Mouse (Mus musculus): Measurements from ENCODE around the gene Epha8. TPM values are rescaled to one million over a fixed set of nuclear protein-coding genes. Genes with fewer than 3 reads are reported as not detected.
A peak's percentile ranks its signal among the peaks of the same experiment; 100 is the strongest.

Epha8 gene
- polyA plus RNA-seq, 1 experiment from 2014 or later = 2.5 TPM

DNA sequence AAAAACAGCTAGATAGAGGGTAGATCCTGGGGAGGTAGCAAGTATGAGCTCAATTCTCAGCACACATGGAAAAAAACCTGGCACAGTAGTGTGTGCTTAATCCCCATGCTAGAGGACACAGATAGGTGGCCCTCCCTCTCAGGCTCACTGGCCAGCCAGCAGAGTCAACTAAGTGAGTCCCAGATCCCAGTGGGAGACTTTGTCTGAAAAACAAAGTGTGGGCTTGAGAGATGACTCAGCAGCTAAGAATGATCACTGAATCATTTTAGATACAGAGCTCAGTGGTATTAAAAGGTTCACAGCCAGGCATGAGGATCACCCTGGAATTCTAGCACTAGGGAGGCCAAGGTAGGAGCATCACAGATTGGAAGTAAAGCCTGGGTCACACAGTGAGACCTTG, 48.8 kb downstream of the Epha8 start:
- peaks cover 33% of the 10 kb centered on the region for H3K27me3 ChIP-seq (ENCODE audit: control insufficient read depth, insufficient read depth, low read length)
- no peaks in the 10 kb centered on the region for H3K36me3 ChIP-seq (ENCODE audit: control insufficient read depth, insufficient read depth, low read length)
- H3K4me2 ChIP-seq (ENCODE audit: low read depth) = no peak overlapping the region
- H3K9me3 ChIP-seq (ENCODE audit: control insufficient read depth, low read length) = no peaks in the 10 kb centered on the region
- ATAC-seq (ENCODE audit: insufficient read depth, low FRiP score, low TSS enrichment) (no peak), DNase-seq (ENCODE audit: low spot score) (no peak)
- no peak overlapping the region for H3K4me3 ChIP-seq (ENCODE audit: low read depth, low read length)
- H3K9ac ChIP-seq (ENCODE audit: low read length) = no peak overlapping the region
- peaks cover 12% of the 10 kb centered on the region for H3K4me1 ChIP-seq (ENCODE audit: control insufficient read depth, insufficient read depth, low read length)
- no peak overlapping the region for H3K27ac ChIP-seq (ENCODE audit: low read depth, low read length)

DNA sequence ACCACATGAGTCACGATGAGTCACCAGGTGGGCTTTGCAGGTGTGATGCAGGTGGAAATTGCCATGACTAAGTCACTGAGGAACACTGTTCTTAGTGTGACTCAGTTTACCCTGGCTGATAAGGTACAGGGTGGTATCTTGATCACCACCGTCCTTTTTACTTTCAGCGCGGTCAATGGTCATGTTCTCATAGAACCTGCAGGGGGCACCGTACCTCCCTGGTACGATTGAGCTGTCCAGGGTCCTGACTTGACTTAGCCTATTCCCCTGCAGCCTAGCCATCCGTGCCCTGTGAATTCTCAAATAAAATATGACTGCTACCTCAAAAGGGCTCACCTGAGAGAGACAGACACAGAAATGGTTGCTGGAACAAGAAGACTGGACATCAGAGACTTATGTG, 49.6 kb downstream of the Epha8 start:
- no peak overlapping the region for H3K4me2 ChIP-seq (ENCODE audit: low read depth)
- DNase-seq (ENCODE audit: low spot score) (peak; percentile 62), ATAC-seq (ENCODE audit: insufficient read depth, low FRiP score, low TSS enrichment) (no peak)
- no peaks in the 10 kb centered on the region for H3K36me3 ChIP-seq (ENCODE audit: control insufficient read depth, insufficient read depth, low read length)
- no peak overlapping the region for H3K27ac ChIP-seq (ENCODE audit: low read depth, low read length)
- WGBS = 13% methylated on average over 7 of the region's 7 CpGs
- peaks cover 12% of the 10 kb centered on the region for H3K4me1 ChIP-seq (ENCODE audit: control insufficient read depth, insufficient read depth, low read length)
- no peak overlapping the region for H3K9ac ChIP-seq (ENCODE audit: low read length)
- no peaks in the 10 kb centered on the region for H3K9me3 ChIP-seq (ENCODE audit: control insufficient read depth, low read length)
- H3K27me3 ChIP-seq (ENCODE audit: control insufficient read depth, insufficient read depth, low read length) = peaks cover 28% of the 10 kb centered on the region
- H3K4me3 ChIP-seq (ENCODE audit: low read depth, low read length) = no peak overlapping the region

- WGBS = 2% methylated on average over 22 of the region's 23 CpGs
- Histone ChIP-seq H3K4me1 (ENCODE audit: control insufficient read depth, insufficient read depth, low read length) (peaks cover 3% of the 10 kb centered on the region; the same call in 1 of the 2 replicates), H3K9me3 (ENCODE audit: control insufficient read depth, low read length) (no peaks in the 10 kb centered on the region), H3K27me3 (ENCODE audit: control insufficient read depth, insufficient read depth, low read length) (peaks cover 26% of the 10 kb centered on the region), H3K4me3 (ENCODE audit: low read depth, low read length) (peak overlapping the region; percentile 4; the same call in 1 of the 2 replicates), H3K27ac (ENCODE audit: low read depth, low read length) (no peak overlapping the region), H3K4me2 (ENCODE audit: low read depth) (peak overlapping the region; percentile 12; the same call in 1 of the 2 replicates), H3K9ac (ENCODE audit: low read length) (no peak overlapping the region), H3K36me3 (ENCODE audit: control insufficient read depth, insufficient read depth, low read length) (no peaks in the 10 kb centered on the region)
- ATAC-seq (ENCODE audit: insufficient read depth, low FRiP score, low TSS enrichment) (no peak), DNase-seq (ENCODE audit: low spot score) (no peak)
These were observed 51.7 kb downstream of the Epha8 start for GRCm38 (mm10) chr4:136904767-136905539.

DNA sequence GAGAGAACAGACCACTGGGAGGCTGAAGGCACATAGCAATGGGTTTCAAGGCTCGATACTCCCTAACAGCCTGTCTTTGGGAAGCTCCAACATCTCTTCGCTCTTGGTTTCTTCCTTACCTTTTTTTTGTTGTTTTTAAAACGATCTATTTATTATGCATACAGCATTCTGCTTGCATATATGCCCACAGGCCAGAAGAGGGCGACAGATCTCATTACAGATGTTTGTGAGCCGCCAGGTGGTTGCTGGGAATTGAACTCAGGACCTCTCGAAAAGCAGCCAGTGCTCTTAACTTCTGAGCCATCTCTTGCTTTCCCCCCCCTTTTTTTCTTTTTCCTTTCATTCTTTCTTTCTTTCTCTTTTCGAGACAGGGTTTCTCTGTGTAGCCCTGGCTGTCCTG, 57.5 kb downstream of the Epha8 start:
- DNase-seq (ENCODE audit: low spot score) = no peak
- Histone ChIP-seq H3K9me3 (ENCODE audit: control insufficient read depth, low read length) (no peaks in the 10 kb centered on the region), H3K27me3 (ENCODE audit: control insufficient read depth, insufficient read depth, low read length) (peaks cover 14% of the 10 kb centered on the region), H3K9ac (ENCODE audit: low read length) (no peak overlapping the region), H3K4me2 (ENCODE audit: low read depth) (no peak overlapping the region), H3K27ac (ENCODE audit: low read depth, low read length) (no peak overlapping the region), H3K4me1 (ENCODE audit: control insufficient read depth, insufficient read depth, low read length) (no peaks in the 10 kb centered on the region), H3K4me3 (ENCODE audit: low read depth, low read length) (no peak overlapping the region), H3K36me3 (ENCODE audit: control insufficient read depth, insufficient read depth, low read length) (no peaks in the 10 kb centered on the region)
- no peak for ATAC-seq (ENCODE audit: insufficient read depth, low FRiP score, low TSS enrichment)
- 68% methylated on average over 7 of the region's 7 CpGs for WGBS

DNA sequence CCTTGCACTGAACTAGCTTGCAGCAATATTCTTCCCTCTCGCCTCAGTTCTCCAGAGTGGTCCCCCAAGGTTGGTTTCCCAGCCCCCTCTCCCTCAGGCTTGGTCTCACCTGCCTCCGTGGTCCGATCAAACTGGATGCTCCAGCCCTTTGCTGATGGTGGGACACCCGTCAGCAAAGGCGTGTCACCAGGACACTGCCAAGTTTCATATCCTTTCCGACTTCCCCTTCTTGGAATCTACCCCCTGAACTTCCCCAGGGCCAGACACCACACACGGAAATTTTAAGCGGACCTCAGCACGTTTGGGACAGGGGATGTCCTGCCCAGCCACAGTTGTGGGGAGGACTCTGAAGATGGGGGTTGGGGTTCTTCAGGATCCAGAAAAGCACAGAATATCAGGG, 58.0 kb downstream of the Epha8 start, which contains the start of gene C1qa:
Gene C1qa, minus strand, starts transcription at position 167 of the 400 bp plus-strand sequence.
- no peaks in the 10 kb centered on the region for H3K9me3 ChIP-seq (ENCODE audit: control insufficient read depth, low read length)
- ATAC-seq (ENCODE audit: insufficient read depth, low FRiP score, low TSS enrichment) (no peak), DNase-seq (ENCODE audit: low spot score) (no peak)
- no peaks in the 10 kb centered on the region for H3K36me3 ChIP-seq (ENCODE audit: control insufficient read depth, insufficient read depth, low read length)
- H3K27ac ChIP-seq (ENCODE audit: low read depth, low read length) = no peak within 1 kb of the TSS
- peaks cover 12% of the 10 kb centered on the region for H3K27me3 ChIP-seq (ENCODE audit: control insufficient read depth, insufficient read depth, low read length)
- no peak within 1 kb of the TSS for H3K4me3 ChIP-seq (ENCODE audit: low read depth, low read length)
- 82% methylated on average over 9 of the region's 9 CpGs for WGBS
- no peak within 1 kb of the TSS for H3K4me2 ChIP-seq (ENCODE audit: low read depth)
- no peaks in the 10 kb centered on the region for H3K4me1 ChIP-seq (ENCODE audit: control insufficient read depth, insufficient read depth, low read length)
- no peak within 1 kb of the TSS for H3K9ac ChIP-seq (ENCODE audit: low read length)

DNA sequence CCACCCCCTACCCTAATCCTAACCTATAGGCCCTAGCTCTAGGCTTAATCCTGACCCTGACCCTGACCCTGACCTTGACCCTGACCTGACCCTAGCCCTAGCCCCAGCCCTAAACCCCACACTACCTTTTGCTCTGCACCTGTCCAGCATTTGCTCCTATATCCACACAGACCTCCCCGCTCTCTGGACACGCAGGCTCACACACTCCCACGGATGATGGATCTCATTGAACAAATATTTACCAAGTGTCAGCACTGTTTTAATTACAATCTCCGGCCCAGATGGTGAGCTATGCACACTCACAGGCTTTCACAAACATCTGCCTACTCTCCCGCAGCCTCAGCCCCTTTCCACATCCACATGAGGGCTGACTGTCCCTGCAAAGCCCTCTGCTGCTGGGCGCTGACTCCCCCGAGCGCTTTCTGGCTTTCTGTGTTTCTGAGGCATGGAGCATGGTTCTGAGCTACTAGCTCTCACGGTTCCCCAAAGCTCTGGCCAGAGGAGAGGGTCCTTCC, 58.5 kb downstream of the Epha8 start:
- WGBS = 63% methylated on average over 9 of the region's 9 CpGs
- DNase-seq (ENCODE audit: low spot score) (no peak), ATAC-seq (ENCODE audit: insufficient read depth, low FRiP score, low TSS enrichment) (no peak)
- H3K27me3 ChIP-seq (ENCODE audit: control insufficient read depth, insufficient read depth, low read length) = peaks cover 10% of the 10 kb centered on the region
- no peak overlapping the region for H3K4me2 ChIP-seq (ENCODE audit: low read depth)
- no peaks in the 10 kb centered on the region for H3K36me3 ChIP-seq (ENCODE audit: control insufficient read depth, insufficient read depth, low read length)
- H3K4me3 ChIP-seq (ENCODE audit: low read depth, low read length) = no peak overlapping the region
- H3K9ac ChIP-seq (ENCODE audit: low read length) = no peak overlapping the region
- no peaks in the 10 kb centered on the region for H3K9me3 ChIP-seq (ENCODE audit: control insufficient read depth, low read length)
- no peak overlapping the region for H3K27ac ChIP-seq (ENCODE audit: low read depth, low read length)
- no peaks in the 10 kb centered on the region for H3K4me1 ChIP-seq (ENCODE audit: control insufficient read depth, insufficient read depth, low read length)

GRCm38 (mm10) chr4:136896461-136896860, 60.2 kb downstream of the Epha8 start:
- H3K27me3 ChIP-seq (ENCODE audit: control insufficient read depth, insufficient read depth, low read length) = peaks cover 10% of the 10 kb centered on the region
- ATAC-seq (ENCODE audit: insufficient read depth, low FRiP score, low TSS enrichment) (no peak), DNase-seq (ENCODE audit: low spot score) (no peak)
- 35% methylated on average over 10 of the region's 10 CpGs for WGBS
- no peak overlapping the region for H3K27ac ChIP-seq (ENCODE audit: low read depth, low read length)
- H3K4me3 ChIP-seq (ENCODE audit: low read depth, low read length) = no peak overlapping the region
- no peak overlapping the region for H3K4me2 ChIP-seq (ENCODE audit: low read depth)
- H3K9ac ChIP-seq (ENCODE audit: low read length) = no peak overlapping the region
- H3K9me3 ChIP-seq (ENCODE audit: control insufficient read depth, low read length) = no peaks in the 10 kb centered on the region
- H3K4me1 ChIP-seq (ENCODE audit: control insufficient read depth, insufficient read depth, low read length) = no peaks in the 10 kb centered on the region
- no peaks in the 10 kb centered on the region for H3K36me3 ChIP-seq (ENCODE audit: control insufficient read depth, insufficient read depth, low read length)

GRCm38 (mm10) chr4:136895861-136896260, 60.8 kb downstream of the Epha8 start:
- Histone ChIP-seq H3K4me3 (ENCODE audit: low read depth, low read length) (no peak overlapping the region), H3K9me3 (ENCODE audit: control insufficient read depth, low read length) (no peaks in the 10 kb centered on the region), H3K4me2 (ENCODE audit: low read depth) (no peak overlapping the region), H3K36me3 (ENCODE audit: control insufficient read depth, insufficient read depth, low read length) (no peaks in the 10 kb centered on the region), H3K9ac (ENCODE audit: low read length) (no peak overlapping the region), H3K27ac (ENCODE audit: low read depth, low read length) (no peak overlapping the region), H3K27me3 (ENCODE audit: control insufficient read depth, insufficient read depth, low read length) (peaks cover 10% of the 10 kb centered on the region), H3K4me1 (ENCODE audit: control insufficient read depth, insufficient read depth, low read length) (no peaks in the 10 kb centered on the region)
- ATAC-seq (ENCODE audit: insufficient read depth, low FRiP score, low TSS enrichment) (no peak), DNase-seq (ENCODE audit: low spot score) (no peak)
- WGBS = 5% methylated on average over 14 of the region's 15 CpGs

DNA sequence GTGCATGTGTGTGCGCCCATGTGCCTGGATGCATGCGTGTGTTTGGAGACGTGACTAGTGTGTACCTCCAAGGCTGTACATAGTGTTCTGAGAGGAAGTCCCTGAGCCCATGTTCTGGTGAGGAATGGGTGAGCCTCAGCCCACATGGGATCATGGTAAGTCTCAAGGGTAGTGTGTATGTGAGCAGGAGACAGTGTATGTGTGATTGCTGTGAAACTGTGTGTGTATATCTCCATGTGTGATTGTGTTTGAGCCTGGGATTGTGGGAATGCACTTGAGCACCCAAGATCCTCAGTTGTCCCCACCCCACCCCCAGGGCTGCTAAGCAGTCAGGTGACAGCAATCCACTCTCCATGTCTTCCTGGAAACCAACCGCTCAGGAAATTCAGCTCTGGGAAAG, 61.8 kb downstream of the Epha8 start:
- ATAC-seq (ENCODE audit: insufficient read depth, low FRiP score, low TSS enrichment) = no peak
- Histone ChIP-seq H3K9me3 (ENCODE audit: control insufficient read depth, low read length) (no peaks in the 10 kb centered on the region), H3K4me1 (ENCODE audit: control insufficient read depth, insufficient read depth, low read length) (no peaks in the 10 kb centered on the region), H3K36me3 (ENCODE audit: control insufficient read depth, insufficient read depth, low read length) (no peaks in the 10 kb centered on the region), H3K27ac (ENCODE audit: low read depth, low read length) (no peak overlapping the region), H3K4me3 (ENCODE audit: low read depth, low read length) (no peak overlapping the region), H3K9ac (ENCODE audit: low read length) (no peak overlapping the region), H3K27me3 (ENCODE audit: control insufficient read depth, insufficient read depth, low read length) (peaks cover 10% of the 10 kb centered on the region), H3K4me2 (ENCODE audit: low read depth) (no peak overlapping the region)
- WGBS = 78% methylated on average over 4 of the region's 4 CpGs
- no peak for DNase-seq (ENCODE audit: low spot score)

Data from neural tube, embryonic 11.5 days (tissue).